19 mouse cellular contexts compared by ENCODE assay signal in the genomic region with DNA sequence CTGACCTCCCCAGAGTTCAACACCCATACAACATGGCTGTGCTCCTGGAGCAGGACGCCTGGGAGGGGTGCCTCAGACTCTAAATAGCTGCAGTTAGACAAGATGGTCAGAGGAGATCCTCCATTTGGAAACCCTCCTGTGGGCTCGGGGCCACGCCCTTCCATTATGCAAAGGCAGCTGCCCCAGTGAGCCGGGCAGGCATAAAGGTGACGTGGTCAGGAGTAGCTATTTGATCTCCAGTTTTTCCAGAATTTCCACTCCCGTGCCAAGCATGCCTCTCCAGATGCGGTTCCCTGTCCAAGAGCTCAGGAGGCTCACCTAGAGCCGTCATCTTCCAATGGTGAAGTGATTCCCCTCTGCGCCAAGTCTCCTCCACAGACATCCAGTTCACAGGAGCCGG. TPM values are rescaled to one million over a fixed set of nuclear protein-coding genes. Genes with fewer than 3 reads are reported as not detected.
DNase-seq lines count a peak whose midpoint lies in the region; ATAC-seq and TF ChIP-seq lines count a peak whose summit lies in the region.
"Had no signal": no experiment of that assay in that cellular context is flagged by ENCODE, and none has a peak within 500 bp of the region (broad histone marks: within the 10 kb centered on the region; RNA-seq: fewer than 3 reads in every experiment).

No protein-coding gene starts in this region.

- H3K9ac ChIP-seq in heart, embryonic 12.5 days = no peak overlapping the region
- H3K9ac ChIP-seq in heart, embryonic 11.5 days (ENCODE audit: low read depth, low read length) = no peak overlapping the region
- H3K9ac ChIP-seq in intestine, postnatal 0 days (ENCODE audit: low read depth, low read length) = no peak overlapping the region
- H3K9ac ChIP-seq: forebrain, embryonic 12.5 days; liver, embryonic 12.5 days; midbrain, embryonic 15.5 days had no signal

- peak; percentile 75 to 84 for DNase-seq in lung, adult 18-20 months
- DNase-seq in lung, adult 2 months = no peak
- DNase-seq in cerebellum, adult 18-20 months = no peak
- DNase-seq in embryo, embryonic 10 days (ENCODE audit: low spot score) = no peak
- DNase-seq: cerebellum, adult 9-10 months; embryo, embryonic 11 days; gastrocnemius, postnatal 25 days; layer of hippocampus, postnatal 36 days; right cerebral cortex, postnatal 4 days; thymus, adult 2 months had no signal

- TF ChIP-seq POLR2A in lung, adult 2 months (IDR thresholded peaks at IDR 0.05; ENCODE audit: borderline replicate concordance, extremely low read depth, low read depth, low read length) = no peak

- H3K9me3 ChIP-seq in heart, embryonic 12.5 days (replicated peaks) = no peaks in the 10 kb centered on the region
- H3K9me3 ChIP-seq in heart, embryonic 11.5 days (replicated peaks; ENCODE audit: control insufficient read depth, low read length) = no peaks in the 10 kb centered on the region
- H3K9me3 ChIP-seq in intestine, postnatal 0 days (ENCODE audit: control insufficient read depth) = no peaks in the 10 kb centered on the region
- H3K9me3 ChIP-seq: forebrain, embryonic 12.5 days; limb, embryonic 10.5 days; liver, embryonic 12.5 days; midbrain, embryonic 15.5 days had no signal

- peak overlapping the region; percentile 49; the same call in 1 of the 2 replicates for H3K27ac ChIP-seq in heart, embryonic 12.5 days (ENCODE audit: poor library complexity, severe bottlenecking)
- H3K27ac ChIP-seq in heart, embryonic 11.5 days (ENCODE audit: low read depth, low read length) = no peak overlapping the region
- 0 out of 2 replicates have a peak overlapping the region, but pooled peaks have one; percentile 71 for H3K27ac ChIP-seq in intestine, postnatal 0 days (ENCODE audit: low read depth, low read length)
- H3K27ac ChIP-seq: forebrain, embryonic 12.5 days; limb, embryonic 10.5 days; liver, embryonic 12.5 days; midbrain, embryonic 15.5 days had no signal

- H3K27me3 ChIP-seq in heart, embryonic 12.5 days (replicated peaks) = no peaks in the 10 kb centered on the region
- H3K27me3 ChIP-seq in heart, embryonic 11.5 days (ENCODE audit: control insufficient read depth, insufficient read depth, low read length) = no peaks in the 10 kb centered on the region
- H3K27me3 ChIP-seq in intestine, postnatal 0 days (replicated peaks; ENCODE audit: control insufficient read depth, insufficient read depth, low read length) = no peaks in the 10 kb centered on the region
- H3K27me3 ChIP-seq: forebrain, embryonic 12.5 days; liver, embryonic 12.5 days; midbrain, embryonic 15.5 days; Patski had no signal

- no peak overlapping the region for H3K4me2 ChIP-seq in heart, embryonic 12.5 days
- H3K4me2 ChIP-seq in heart, embryonic 11.5 days = no peak overlapping the region
- H3K4me2 ChIP-seq in intestine, postnatal 0 days (replicated peaks; ENCODE audit: low read depth) = no peak overlapping the region
- H3K4me2 ChIP-seq: forebrain, embryonic 12.5 days; liver, embryonic 12.5 days; midbrain, embryonic 15.5 days had no signal

- 76% methylated on average over 10 of the region's 10 CpGs for WGBS in heart, embryonic 12.5 days
- WGBS in heart, embryonic 11.5 days (ENCODE audit: insufficient replicate concordance) = 79% methylated on average over 10 of the region's 10 CpGs
- WGBS in lung, adult 2 months = 63% methylated on average over 10 of the region's 10 CpGs
- WGBS in intestine, postnatal 0 days = 63% methylated on average over 10 of the region's 10 CpGs

- peaks cover 95% of the 10 kb centered on the region for H3K4me1 ChIP-seq in heart, embryonic 12.5 days (replicated peaks)
- H3K4me1 ChIP-seq in heart, embryonic 11.5 days (ENCODE audit: control insufficient read depth, insufficient read depth, low read length) = peaks cover 58% of the 10 kb centered on the region
- peaks cover 25% of the 10 kb centered on the region for H3K4me1 ChIP-seq in lung, adult 2 months (ENCODE audit: control insufficient read depth, insufficient read depth, low read length)
- peaks cover 13% of the 10 kb centered on the region; the same call in 1 of the 2 replicates for H3K4me1 ChIP-seq in intestine, postnatal 0 days (replicated peaks; ENCODE audit: control insufficient read depth, insufficient read depth, low read length)

- peaks cover 3% of the 10 kb centered on the region; the same call in 1 of the 2 replicates for H3K36me3 ChIP-seq in heart, embryonic 12.5 days
- H3K36me3 ChIP-seq in heart, embryonic 11.5 days (ENCODE audit: control insufficient read depth, insufficient read depth, low read length) = no peaks in the 10 kb centered on the region
- no peaks in the 10 kb centered on the region for H3K36me3 ChIP-seq in intestine, postnatal 0 days (ENCODE audit: control insufficient read depth, insufficient read depth)
- H3K36me3 ChIP-seq: forebrain, embryonic 12.5 days; limb, embryonic 10.5 days; liver, embryonic 12.5 days; midbrain, embryonic 15.5 days had no signal

- no peak for TF ChIP-seq CTCF in lung, adult 2 months (IDR thresholded peaks at IDR 0.05; ENCODE audit: insufficient read depth, low read length)
- TF ChIP-seq CTCF in intestine, postnatal 0 days (IDR thresholded peaks at IDR 0.05; ENCODE audit: low read depth) = no peak

- no peak for ATAC-seq in heart, embryonic 12.5 days (ENCODE audit: insufficient number of reproducible peaks, low FRiP score)
- ATAC-seq in heart, embryonic 11.5 days (replicated peaks; ENCODE audit: insufficient number of reproducible peaks, low FRiP score, low TSS enrichment) = no peak
- ATAC-seq in intestine, postnatal 0 days = no peak
- 0 out of 2 replicates have a peak, but pooled peaks have one; percentile 17 for ATAC-seq in megakaryocyte, adult 5-6 weeks (ENCODE audit: poor library complexity, severe bottlenecking)
- ATAC-seq: liver, embryonic 12.5 days; midbrain, embryonic 15.5 days; Patski had no signal

- H3K4me3 ChIP-seq in heart, embryonic 12.5 days = no peak overlapping the region
- no peak overlapping the region for H3K4me3 ChIP-seq in heart, embryonic 11.5 days (ENCODE audit: low read depth, low read length)
- no peak overlapping the region for H3K4me3 ChIP-seq in lung, adult 2 months (replicated peaks; ENCODE audit: extremely low read depth, low read depth, low read length)
- H3K4me3 ChIP-seq in intestine, postnatal 0 days (ENCODE audit: low read depth, low read length) = no peak overlapping the region
- H3K4me3 ChIP-seq: forebrain, embryonic 12.5 days; limb, embryonic 10.5 days; liver, embryonic 12.5 days; midbrain, embryonic 15.5 days had no signal

RNA-seq across cellular contexts. Expression of a gene that starts 45.6 kb away (rescaled TPM):
- polyA plus RNA-seq in heart, embryonic 12.5 days (2016; fragmentation: Nextera tagmentation; extraction: Ambion mirVana) = 151 and 161 TPM in 2 replicates
- 115 and 138 TPM in 2 replicates for polyA plus RNA-seq in heart, embryonic 11.5 days (2014; fragmentation: Nextera tagmentation; extraction: Ambion mirVana)
- polyA plus RNA-seq in lung, adult 2 months (2012; rRNA removed) = 30.5 and 38.1 TPM in 2 replicates
- polyA plus RNA-seq in intestine, postnatal 0 days (2015; fragmentation: Nextera tagmentation; extraction: Ambion mirVana) = 79.2 and 85.3 TPM in 2 replicates
- total RNA-seq in megakaryocyte, adult 5-6 weeks (2015) = 123 and 128 TPM in 2 replicates
- total RNA-seq in megakaryocyte, adult 5-6 weeks (2017) = 228 and 254 TPM in 2 replicates

Comparison
In these comparisons a context has a peak if more than half of its experiments do, and no peak if none do; other contexts are left out.
1. DNase-seq: peak in lung, adult 18-20 months (2 of 2); none in lung, adult 2 months (single experiment), cerebellum, adult 18-20 months (0 of 2) and embryo, embryonic 10 days (single experiment).